Mouse (Mus musculus) spleen, adult 2 months (tissue): ENCODE measurements around the gene Ostn. TPM values are rescaled to one million over a fixed set of nuclear protein-coding genes. Genes with fewer than 3 reads are reported as not detected.

Experiments used
- DNase-seq, 2 experiments: peaks; one replicate each; pipeline versions ENCODE4 v3.0.0 to v3.0.0-alpha.2; 2012 to 2021; ENCODE audit warnings: low spot score in 2 of 2, low read depth in 1 of 2
- H3K27ac ChIP-seq: fragments of 200-500 bp; 2 replicates; pipeline ENCODE4 v1.5.1; 2012; ENCODE audit warnings: low read length, inconsistent platforms; ENCODE audit not compliant: insufficient read depth
- H3K27me3 ChIP-seq: fragments of 200-500 bp; 2 replicates; pipeline ENCODE4 v1.6.1; 2012; ENCODE audit warnings: mild to moderate bottlenecking, moderate library complexity, low read length, inconsistent platforms; ENCODE audit not compliant: control insufficient read depth, insufficient read depth
- H3K36me3 ChIP-seq: fragments of 200-500 bp; 2 replicates; pipeline ENCODE4 v1.6.1; 2012; ENCODE audit warnings: mild to moderate bottlenecking, low read length, inconsistent platforms; ENCODE audit not compliant: control insufficient read depth, insufficient read depth
- H3K4me1 ChIP-seq: fragments of 200-500 bp; 2 replicates; pipeline ENCODE4 v1.6.1; 2011; ENCODE audit warnings: inconsistent platforms; ENCODE audit not compliant: control insufficient read depth, insufficient read depth, insufficient read length
- H3K4me3 ChIP-seq: fragments of 200-500 bp; 2 replicates; pipeline ENCODE4 v1.5.1; 2011; ENCODE audit warnings: mild to moderate bottlenecking, inconsistent platforms; ENCODE audit not compliant: insufficient read depth, insufficient read length; ENCODE audit errors: extremely low read depth
- CTCF ChIP-seq: fragments of 200-500 bp; IDR thresholded peaks from 2 replicates; pipeline ENCODE4 v1.5.1; 2011; ENCODE audit warnings: mild to moderate bottlenecking, inconsistent platforms; ENCODE audit not compliant: insufficient read depth, insufficient read length, insufficient replicate concordance; ENCODE audit errors: extremely low read depth
- POLR2A ChIP-seq: fragments of 200-500 bp; IDR thresholded peaks from 2 replicates; pipeline ENCODE4 v1.6.1; 2011; ENCODE audit warnings: low read depth, low read length, inconsistent platforms
- WGBS: fragments of 180-500 bp; shearing (Covaris S2); methylation state at CpG from one replicate; pipeline ENCODE4 v1.1.7; 2018; 5-methylcytosine and 5-hydroxymethylcytosine counted together
- polyA plus RNA-seq: library from polyadenylated mRNA; depleted of rRNA; stranded (reverse); fragments of >200 nt; gene quantifications from 2 replicates; pipeline ENCODE4 v1.2.3, GENCODE M21; 2012

Gene Ostn
- polyA plus RNA-seq, 1 experiment, result not detected

- Histone ChIP-seq H3K27ac (no peak overlapping the region), H3K4me1 (no peaks in the 10 kb centered on the region), H3K36me3 (no peaks in the 10 kb centered on the region), H3K4me3 (no peak overlapping the region), H3K27me3 (no peaks in the 10 kb centered on the region)
- peak in 1 of 2 experiments; percentile 22 for DNase-seq
- TF ChIP-seq POLR2A (no peak), CTCF (no peak)
- 93% methylated on average over 2 of the region's 2 CpGs for WGBS
Observed at GRCm38 (mm10) chr16:27326463-27326862, 19.2 kb downstream of the Ostn start.

- Histone ChIP-seq H3K4me3 (no peak overlapping the region), H3K36me3 (no peaks in the 10 kb centered on the region), H3K27ac (no peak overlapping the region), H3K4me1 (peaks cover 11% of the 10 kb centered on the region), H3K27me3 (no peaks in the 10 kb centered on the region; the same call in 1 of the 2 replicates)
- WGBS, result 67% methylated on average over 3 of the region's 3 CpGs
- TF ChIP-seq POLR2A (no peak), CTCF (no peak)
- DNase-seq, result no peak
Observed at GRCm38 (mm10) chr16:27347521-27347920, 40.2 kb downstream of the Ostn start.

GRCm38 (mm10) chr16:27348359-27348758 lies 41.1 kb downstream of the Ostn start:
- no peak for TF ChIP-seq POLR2A
- no peak for TF ChIP-seq CTCF
- no peak for DNase-seq
- no peaks in the 10 kb centered on the region; the same call in 1 of the 2 replicates for H3K27me3 ChIP-seq
- no peak overlapping the region for H3K4me3 ChIP-seq
- no peaks in the 10 kb centered on the region for H3K36me3 ChIP-seq
- no peak overlapping the region for H3K27ac ChIP-seq
- 72% methylated on average over 1 of the region's 1 CpGs for WGBS
- peaks cover 11% of the 10 kb centered on the region for H3K4me1 ChIP-seq

GRCm38 (mm10) chr16:27349235-27349634 lies 41.9 kb downstream of the Ostn start:
- Histone ChIP-seq H3K27me3 (no peaks in the 10 kb centered on the region), H3K4me1 (peaks cover 11% of the 10 kb centered on the region), H3K27ac (peak overlapping the region; percentile 74; the same call in 1 of the 2 replicates), H3K36me3 (no peaks in the 10 kb centered on the region), H3K4me3 (no peak overlapping the region; the same call in 1 of the 2 replicates)
- TF ChIP-seq CTCF (no peak), POLR2A (no peak)
- DNase-seq, result peak; percentile 6 to 51
- WGBS, result 60% methylated on average over 2 of the region's 2 CpGs

- Histone ChIP-seq H3K4me1 (peaks cover 11% of the 10 kb centered on the region), H3K4me3 (no peak overlapping the region), H3K27me3 (no peaks in the 10 kb centered on the region), H3K27ac (no peak overlapping the region), H3K36me3 (no peaks in the 10 kb centered on the region)
- no peak for DNase-seq
- 81% methylated on average over 7 of the region's 7 CpGs for WGBS
- TF ChIP-seq CTCF, result no peak
- no peak for TF ChIP-seq POLR2A
Observed at GRCm38 (mm10) chr16:27349878-27350532, 42.7 kb downstream of the Ostn start.

- Histone ChIP-seq H3K27ac (peak overlapping the region; percentile 23; the same call in 1 of the 2 replicates), H3K4me3 (no peak overlapping the region), H3K27me3 (no peaks in the 10 kb centered on the region), H3K4me1 (peaks cover 5% of the 10 kb centered on the region), H3K36me3 (no peaks in the 10 kb centered on the region)
- 24% methylated on average over 2 of the region's 2 CpGs for WGBS
- TF ChIP-seq CTCF, result no peak
- no peak for TF ChIP-seq POLR2A
- peak; percentile 3 to 17 for DNase-seq
Observed at GRCm38 (mm10) chr16:27354464-27354863, 47.2 kb downstream of the Ostn start.

- Histone ChIP-seq H3K4me1 (no peaks in the 10 kb centered on the region), H3K27ac (no peak overlapping the region), H3K4me3 (no peak overlapping the region), H3K36me3 (no peaks in the 10 kb centered on the region), H3K27me3 (no peaks in the 10 kb centered on the region)
- no peak for TF ChIP-seq POLR2A
- TF ChIP-seq CTCF, result no peak
- DNase-seq, result no peak
- WGBS, result 96% methylated on average over 1 of the region's 1 CpGs
Observed at GRCm38 (mm10) chr16:27360059-27360458, 52.8 kb downstream of the Ostn start.
